Mouse (Mus musculus) erythroblast, embryonic 14.5 days (primary cell): ENCODE measurements around the gene Ptger4.

ENCODE experiments used
- GATA1 ChIP-seq: IDR thresholded peaks from 2 replicates; pipeline ENCODE4 v1.6.1; 2012; ENCODE audit warnings: low read length, inconsistent platforms, mixed read lengths
- TAL1 ChIP-seq: IDR thresholded peaks from 3 replicates; pipeline ENCODE4 v1.6.1; 2012; ENCODE audit warnings: low read length, inconsistent platforms, mixed read lengths

DNA sequence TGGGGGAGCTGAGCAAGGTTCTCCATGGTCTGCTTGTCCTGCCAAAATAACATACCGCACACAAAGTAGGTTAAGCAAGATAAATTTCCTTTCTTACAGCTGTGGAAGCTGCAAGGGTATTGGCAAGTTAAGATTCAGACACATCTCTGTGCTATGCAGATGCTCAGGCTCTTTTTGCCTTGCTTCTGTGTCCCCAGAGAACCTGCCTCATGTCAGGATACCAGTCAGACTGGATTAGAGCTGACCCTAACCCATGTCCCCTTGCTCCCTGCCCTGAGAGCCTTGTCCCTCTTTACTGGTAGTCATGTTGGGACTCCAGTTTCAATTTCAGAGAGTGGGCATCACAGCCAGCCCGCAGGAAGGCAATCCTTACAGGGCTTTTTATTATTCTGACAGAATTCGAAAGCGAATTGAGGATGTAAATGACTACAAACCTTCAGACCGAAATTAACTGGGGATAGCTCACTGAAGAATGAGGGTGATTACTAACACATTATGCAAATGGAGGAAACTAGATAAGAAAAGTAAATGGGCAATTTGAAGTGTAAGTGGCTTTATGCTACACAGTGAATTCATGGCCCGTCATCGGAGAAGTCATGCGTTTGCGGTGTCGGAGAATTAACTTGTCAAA lies 19.0 kb upstream of the Ptger4 start:
- TF ChIP-seq GATA1, result no peak
- TF ChIP-seq TAL1, result no peak
